Mouse (Mus musculus) midbrain, embryonic 14.5 days (tissue): ENCODE measurements around the gene Edrf1. TPM values are rescaled to one million over a fixed set of nuclear protein-coding genes. Genes with fewer than 3 reads are reported as not detected.
A peak's percentile ranks its signal among the peaks of the same experiment; 100 is the strongest.

Experiments
- ATAC-seq: fragments of 200-750 bp; cut with Nextera tagmentation; 2 replicates; pipeline ENCODE4 v1.8.0; 2017; ENCODE audit warnings: moderate number of reproducible peaks, moderate library complexity; ENCODE audit not compliant: low FRiP score, low TSS enrichment
- DNase-seq: peaks from one replicate; pipeline ENCODE4 v3.0.0-alpha.2; 2015
- H3K27ac ChIP-seq: fragments of 300-500 bp; sonication (generic); replicated peaks from 2 replicates; pipeline ENCODE4 v1.5.1; 2014; ENCODE audit warnings: mild to moderate bottlenecking, low read depth, low read length, moderate library complexity
- H3K27me3 ChIP-seq: fragments of 300-500 bp; sonication (generic); 2 replicates; pipeline ENCODE4 v1.6.1; 2014; ENCODE audit warnings: low read length, control low read depth, mixed read lengths; ENCODE audit not compliant: control insufficient read depth, insufficient read depth
- H3K36me3 ChIP-seq: fragments of 300-500 bp; sonication (generic); 2 replicates; pipeline ENCODE4 v1.6.1; 2014; ENCODE audit warnings: low read length, control low read depth; ENCODE audit not compliant: control insufficient read depth, insufficient read depth
- H3K4me1 ChIP-seq: fragments of 300-500 bp; sonication (generic); 2 replicates; pipeline ENCODE4 v1.6.1; 2014; ENCODE audit warnings: mild to moderate bottlenecking, antibody characterized with exemption, low read length, control low read depth; ENCODE audit not compliant: control insufficient read depth, insufficient read depth
- H3K4me2 ChIP-seq: fragments of 300-500 bp; sonication (generic); 2 replicates; pipeline ENCODE4 v1.6.1; 2014; ENCODE audit warnings: mild to moderate bottlenecking, low read length, moderate library complexity
- H3K4me3 ChIP-seq: fragments of 300-500 bp; sonication (generic); replicated peaks from 2 replicates; pipeline ENCODE4 v1.5.1; 2014; ENCODE audit warnings: low read depth, low read length
- H3K9ac ChIP-seq: fragments of 300-500 bp; sonication (generic); replicated peaks from 2 replicates; pipeline ENCODE4 v1.6.1; 2014; ENCODE audit warnings: mild to moderate bottlenecking, low read length, moderate library complexity
- H3K9me3 ChIP-seq: fragments of 300-500 bp; sonication (generic); 2 replicates; pipeline ENCODE4 v1.6.1; 2016; ENCODE audit warnings: low read length, control low read depth, mixed read lengths; ENCODE audit not compliant: control insufficient read depth
- WGBS: fragments of 180-500 bp; shearing (Covaris S2); extraction: QIAGEN DNeasy Blood & Tissue Kit; methylation state at CpG from one replicate; pipeline ENCODE4 v1.1.7; 2014; 5-methylcytosine and 5-hydroxymethylcytosine counted together
- polyA plus RNA-seq: library from polyadenylated mRNA; unstranded; fragments of >200 nt; fragmentation: Nextera tagmentation; extraction: Ambion mirVana; gene quantifications from 2 replicates; pipeline ENCODE4 v1.2.1, GENCODE M21; 2014

Edrf1 gene
- polyA plus RNA-seq, 1 experiment from 2014 or later = 26.9 TPM

- peaks cover 19% of the 10 kb centered on the region for H3K4me1 ChIP-seq
- no peak overlapping the region for H3K4me3 ChIP-seq
- WGBS = 28% methylated on average over 13 of the region's 13 CpGs
- DNase-seq (peak; percentile 58), ATAC-seq (no peak)
- no peaks in the 10 kb centered on the region for H3K9me3 ChIP-seq
- peak overlapping the region; percentile 75 for H3K27ac ChIP-seq
- no peaks in the 10 kb centered on the region for H3K27me3 ChIP-seq
- H3K4me2 ChIP-seq = peak overlapping the region; percentile 37
- no peaks in the 10 kb centered on the region for H3K36me3 ChIP-seq
- no peak overlapping the region for H3K9ac ChIP-seq
These were observed 28.6 kb upstream of the Edrf1 start for GRCm38 (mm10) chr7:133608631-133609340.

- Histone ChIP-seq H3K36me3 (no peaks in the 10 kb centered on the region), H3K27ac (no peak overlapping the region), H3K27me3 (no peaks in the 10 kb centered on the region), H3K4me3 (no peak overlapping the region), H3K4me2 (no peak overlapping the region), H3K4me1 (peaks cover 19% of the 10 kb centered on the region), H3K9ac (no peak overlapping the region), H3K9me3 (no peaks in the 10 kb centered on the region)
- 77% methylated on average over 8 of the region's 8 CpGs for WGBS
- DNase-seq (peak; percentile 31), ATAC-seq (no peak)
These were observed 27.8 kb upstream of the Edrf1 start for GRCm38 (mm10) chr7:133609585-133609984.

- 64% methylated on average over 2 of the region's 2 CpGs for WGBS
- ATAC-seq (no peak), DNase-seq (no peak)
- Histone ChIP-seq H3K27me3 (no peaks in the 10 kb centered on the region), H3K9ac (no peak overlapping the region), H3K9me3 (no peaks in the 10 kb centered on the region), H3K27ac (no peak overlapping the region), H3K4me3 (no peak overlapping the region), H3K4me1 (peaks cover 12% of the 10 kb centered on the region), H3K36me3 (no peaks in the 10 kb centered on the region), H3K4me2 (no peak overlapping the region)
These were observed 24.4 kb upstream of the Edrf1 start for GRCm38 (mm10) chr7:133612981-133613380.

GRCm38 (mm10) chr7:133620721-133621120 lies 16.6 kb upstream of the Edrf1 start:
- Histone ChIP-seq H3K9ac (no peak overlapping the region), H3K9me3 (no peaks in the 10 kb centered on the region), H3K27ac (no peak overlapping the region), H3K4me1 (no peaks in the 10 kb centered on the region), H3K27me3 (no peaks in the 10 kb centered on the region), H3K36me3 (no peaks in the 10 kb centered on the region), H3K4me2 (no peak overlapping the region), H3K4me3 (no peak overlapping the region)
- peak; percentile 81 for DNase-seq
- ATAC-seq = no peak
- 56% methylated on average over 11 of the region's 11 CpGs for WGBS

- DNase-seq = no peak
- Histone ChIP-seq H3K36me3 (no peaks in the 10 kb centered on the region), H3K4me2 (no peak overlapping the region), H3K27me3 (no peaks in the 10 kb centered on the region), H3K4me1 (no peaks in the 10 kb centered on the region), H3K4me3 (no peak overlapping the region), H3K9ac (no peak overlapping the region), H3K27ac (no peak overlapping the region), H3K9me3 (no peaks in the 10 kb centered on the region)
- 82% methylated on average over 5 of the region's 5 CpGs for WGBS
- ATAC-seq = no peak
These were observed 14.1 kb upstream of the Edrf1 start for GRCm38 (mm10) chr7:133623226-133623625.

- Histone ChIP-seq H3K4me1 (no peaks in the 10 kb centered on the region), H3K27ac (peak overlapping the region; percentile 47), H3K4me2 (no peak overlapping the region), H3K4me3 (no peak overlapping the region), H3K27me3 (no peaks in the 10 kb centered on the region), H3K36me3 (no peaks in the 10 kb centered on the region), H3K9ac (no peak overlapping the region; the same call in 1 of the 2 replicates), H3K9me3 (no peaks in the 10 kb centered on the region)
- ATAC-seq = no peak
- 22% methylated on average over 14 of the region's 14 CpGs for WGBS
- peak; percentile 51 for DNase-seq
These were observed 10.0 kb upstream of the Edrf1 start for GRCm38 (mm10) chr7:133627184-133627936.

- Histone ChIP-seq H3K36me3 (no peaks in the 10 kb centered on the region), H3K4me3 (no peak overlapping the region), H3K27me3 (no peaks in the 10 kb centered on the region), H3K4me1 (no peaks in the 10 kb centered on the region), H3K9ac (no peak overlapping the region), H3K4me2 (no peak overlapping the region), H3K27ac (no peak overlapping the region), H3K9me3 (no peaks in the 10 kb centered on the region)
- ATAC-seq = no peak
- DNase-seq = no peak
- WGBS = 79% methylated on average over 5 of the region's 5 CpGs
These were observed 6.5 kb upstream of the Edrf1 start for GRCm38 (mm10) chr7:133630821-133631220.

GRCm38 (mm10) chr7:133632476-133632875 lies 4.9 kb upstream of the Edrf1 start:
- H3K9ac ChIP-seq = no peak overlapping the region
- ATAC-seq = no peak
- H3K27me3 ChIP-seq = no peaks in the 10 kb centered on the region
- WGBS = 28% methylated on average over 2 of the region's 2 CpGs
- H3K36me3 ChIP-seq = no peaks in the 10 kb centered on the region
- H3K9me3 ChIP-seq = no peaks in the 10 kb centered on the region
- no peaks in the 10 kb centered on the region for H3K4me1 ChIP-seq
- no peak overlapping the region for H3K4me2 ChIP-seq
- no peak overlapping the region for H3K4me3 ChIP-seq
- peak; percentile 73 for DNase-seq
- no peak overlapping the region for H3K27ac ChIP-seq
